ENCODE assay signal across 25 mouse cellular contexts in the genomic region with DNA sequence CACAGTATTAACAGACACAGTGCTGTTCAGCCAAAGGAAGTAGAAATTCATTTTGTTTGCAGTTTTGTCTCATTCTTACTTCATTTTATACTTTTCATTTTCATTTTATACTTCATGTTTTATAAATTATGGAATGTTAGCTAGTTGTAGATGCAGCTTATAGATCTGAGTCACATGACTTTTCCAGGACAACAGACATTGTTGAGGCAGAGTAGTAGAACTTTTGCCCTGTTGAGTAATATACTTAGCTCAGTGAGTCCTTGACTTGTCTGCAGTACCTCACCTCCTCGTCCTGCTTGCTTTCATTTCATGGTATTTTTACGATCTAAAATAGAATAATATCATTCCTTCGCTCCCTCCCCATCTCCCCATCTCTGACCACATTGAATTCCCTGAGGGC.
"Had no signal": no experiment of that assay in that cellular context is flagged by ENCODE, and none has a peak within 500 bp of the region (broad histone marks: within the 10 kb centered on the region; RNA-seq: fewer than 3 reads in every experiment).

No protein-coding gene starts in this region.

- H3K27me3 ChIP-seq: heart, embryonic 12.5 days; hindbrain, embryonic 12.5 days; intestine, embryonic 15.5 days; limb, embryonic 12.5 days; liver, embryonic 13.5 days; liver, embryonic 15.5 days had no signal

- DNase-seq: gastrocnemius, adult 2 months; gastrocnemius, postnatal 10 days; gastrocnemius, postnatal 25 days; heart, adult 18-20 months; heart, postnatal 10 days; heart, postnatal 4 days; kidney, adult 18-20 months; kidney, adult 8-10 months; kidney, postnatal 10 days; kidney, postnatal 25 days; kidney, postnatal 4 days; liver, embryonic 13.5 days had no signal

- ATAC-seq: hindbrain, embryonic 16.5 days; inflammation-experienced regulatory T-cells, adult 6 months; intestine, embryonic 15.5 days had no signal

- H3K9ac ChIP-seq: heart, embryonic 12.5 days; hindbrain, embryonic 12.5 days; hindbrain, embryonic 14.5 days; intestine, embryonic 15.5 days; limb, embryonic 12.5 days; liver, embryonic 13.5 days; liver, embryonic 15.5 days had no signal

- H3K4me2 ChIP-seq: heart, embryonic 12.5 days; hindbrain, embryonic 12.5 days; hindbrain, embryonic 14.5 days; intestine, embryonic 15.5 days; limb, embryonic 12.5 days; liver, embryonic 13.5 days; liver, embryonic 15.5 days had no signal

- H3K4me3 ChIP-seq: gastrocnemius, adult 2 months; heart, embryonic 10.5 days; heart, embryonic 12.5 days; hindbrain, embryonic 10.5 days; hindbrain, embryonic 12.5 days; intestine, embryonic 15.5 days; layer of hippocampus, adult 2 months; left cerebral cortex, adult 2 months; limb, embryonic 10.5 days; limb, embryonic 12.5 days; liver, embryonic 13.5 days; liver, embryonic 15.5 days had no signal

- H3K9me3 ChIP-seq: heart, embryonic 10.5 days; heart, embryonic 12.5 days; hindbrain, embryonic 10.5 days; hindbrain, embryonic 12.5 days; intestine, embryonic 15.5 days; limb, embryonic 10.5 days; limb, embryonic 12.5 days; liver, embryonic 13.5 days; liver, embryonic 15.5 days had no signal

- H3K27ac ChIP-seq: gastrocnemius, adult 2 months; heart, embryonic 10.5 days; hindbrain, embryonic 10.5 days; hindbrain, embryonic 12.5 days; hindbrain, embryonic 14.5 days; intestine, embryonic 15.5 days; layer of hippocampus, adult 2 months; left cerebral cortex, adult 2 months; limb, embryonic 10.5 days; limb, embryonic 12.5 days; liver, embryonic 13.5 days; liver, embryonic 15.5 days had no signal
